Mouse (Mus musculus) E14TG2a.4 (cell line): ENCODE data around the gene Hist1h2be.
"Not testable (repeated sequence)": the region's sequence is repeated elsewhere in the genome, so short reads cannot be mapped to it uniquely, and the experiment has no call there.

ENCODE experiments used
- CTCF ChIP-seq: conservative IDR thresholded peaks from 2 replicates; pipeline ENCODE4 v1.5.1; 2014; ENCODE audit warnings: low read length
- POU5F1 ChIP-seq: IDR thresholded peaks from 2 replicates; pipeline ENCODE4 v1.6.1; 2014; ENCODE audit warnings: low read length, borderline replicate concordance

GRCm38 (mm10) chr13:23570261-23571021 lies 50.5 kb downstream of the Hist1h2be start:
- not testable (repeated sequence) for TF ChIP-seq CTCF, POU5F1
